Mouse (Mus musculus): ENCODE results near the gene Espn. TPM values are rescaled to one million over a fixed set of nuclear protein-coding genes. Genes with fewer than 3 reads are reported as not detected.

The Espn gene
- polyA plus RNA-seq, 1 experiment: 14.4 TPM

DNA sequence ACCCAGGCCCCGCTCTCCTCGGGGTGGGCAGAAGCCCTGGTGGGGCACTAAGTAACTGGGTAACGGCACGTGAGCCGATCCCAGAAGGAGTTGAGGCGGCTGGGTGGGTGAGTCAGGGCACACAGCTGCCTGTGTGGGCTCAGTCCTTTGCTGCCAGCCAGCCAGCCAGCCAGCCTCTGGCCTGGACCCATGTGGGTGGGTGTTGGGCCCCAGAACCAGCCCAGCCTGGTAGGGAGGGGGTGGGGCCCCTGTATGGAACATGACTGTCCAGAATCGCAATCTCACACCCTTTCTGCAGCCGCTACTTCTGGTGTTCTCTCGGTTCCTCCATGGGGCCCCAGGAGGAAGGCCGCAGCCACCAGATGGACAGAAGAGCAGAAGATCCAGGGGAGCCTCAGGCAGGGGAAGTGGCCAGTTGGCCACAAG lies 74.1 kb downstream of the Espn start:
- H3K4me3 ChIP-seq (replicated peaks): no peak overlapping the region
- H3K4me1 ChIP-seq: peaks cover 28% of the 10 kb centered on the region
- peaks cover 44% of the 10 kb centered on the region for H3K27me3 ChIP-seq (replicated peaks)
- H3K36me3 ChIP-seq (replicated peaks; ENCODE audit: low read length): no peaks in the 10 kb centered on the region
- TF ChIP-seq GATA1 (IDR thresholded peaks at IDR 0.05; ENCODE audit: borderline replicate concordance, low read length): no peak
- TF ChIP-seq FLI1 (IDR thresholded peaks at IDR 0.05; ENCODE audit: low read length): no peak
- H3K9me3 ChIP-seq: peaks cover 5% of the 10 kb centered on the region

- peaks cover 37% of the 10 kb centered on the region for H3K4me1 ChIP-seq
- H3K36me3 ChIP-seq (replicated peaks; ENCODE audit: low read length): no peaks in the 10 kb centered on the region
- peaks cover 5% of the 10 kb centered on the region for H3K9me3 ChIP-seq
- no peak overlapping the region for H3K4me3 ChIP-seq (replicated peaks)
- no peak for TF ChIP-seq FLI1 (IDR thresholded peaks at IDR 0.05; ENCODE audit: low read length)
- TF ChIP-seq GATA1 (IDR thresholded peaks at IDR 0.05; ENCODE audit: borderline replicate concordance, low read length): no peak
- peaks cover 41% of the 10 kb centered on the region for H3K27me3 ChIP-seq (replicated peaks)
Observed at GRCm38 (mm10) chr4:152077191-152077590, 75.0 kb downstream of the Espn start.

GRCm38 (mm10) chr4:152074548-152074947 lies 77.6 kb downstream of the Espn start:
- Histone ChIP-seq H3K9me3 (peaks cover 5% of the 10 kb centered on the region), H3K4me3 (replicated peaks) (no peak overlapping the region), H3K27me3 (replicated peaks) (peaks cover 41% of the 10 kb centered on the region), H3K36me3 (replicated peaks; ENCODE audit: low read length) (no peaks in the 10 kb centered on the region), H3K4me1 (peaks cover 63% of the 10 kb centered on the region)
- TF ChIP-seq GATA1 (IDR thresholded peaks at IDR 0.05; ENCODE audit: borderline replicate concordance, low read length): no peak
- TF ChIP-seq FLI1 (IDR thresholded peaks at IDR 0.05; ENCODE audit: low read length): no peak

GRCm38 (mm10) chr4:152073715-152074114 lies 78.5 kb downstream of the Espn start:
- H3K9me3 ChIP-seq: peaks cover 5% of the 10 kb centered on the region
- peaks cover 44% of the 10 kb centered on the region for H3K27me3 ChIP-seq (replicated peaks)
- peak overlapping the region; percentile 78 for H3K4me3 ChIP-seq (replicated peaks)
- TF ChIP-seq FLI1 (IDR thresholded peaks at IDR 0.05; ENCODE audit: low read length) (no peak), GATA1 (IDR thresholded peaks at IDR 0.05; ENCODE audit: borderline replicate concordance, low read length) (no peak)
- no peaks in the 10 kb centered on the region for H3K36me3 ChIP-seq (replicated peaks; ENCODE audit: low read length)
- H3K4me1 ChIP-seq: peaks cover 66% of the 10 kb centered on the region

GRCm38 (mm10) chr4:152072655-152073054 lies 79.5 kb downstream of the Espn start:
- Histone ChIP-seq H3K4me3 (replicated peaks) (peak overlapping the region; percentile 67), H3K36me3 (replicated peaks; ENCODE audit: low read length) (no peaks in the 10 kb centered on the region), H3K4me1 (peaks cover 55% of the 10 kb centered on the region), H3K27me3 (replicated peaks) (peaks cover 52% of the 10 kb centered on the region), H3K9me3 (peaks cover 5% of the 10 kb centered on the region)
- TF ChIP-seq FLI1 (IDR thresholded peaks at IDR 0.05; ENCODE audit: low read length): no peak
- TF ChIP-seq GATA1 (IDR thresholded peaks at IDR 0.05; ENCODE audit: borderline replicate concordance, low read length): no peak

DNA sequence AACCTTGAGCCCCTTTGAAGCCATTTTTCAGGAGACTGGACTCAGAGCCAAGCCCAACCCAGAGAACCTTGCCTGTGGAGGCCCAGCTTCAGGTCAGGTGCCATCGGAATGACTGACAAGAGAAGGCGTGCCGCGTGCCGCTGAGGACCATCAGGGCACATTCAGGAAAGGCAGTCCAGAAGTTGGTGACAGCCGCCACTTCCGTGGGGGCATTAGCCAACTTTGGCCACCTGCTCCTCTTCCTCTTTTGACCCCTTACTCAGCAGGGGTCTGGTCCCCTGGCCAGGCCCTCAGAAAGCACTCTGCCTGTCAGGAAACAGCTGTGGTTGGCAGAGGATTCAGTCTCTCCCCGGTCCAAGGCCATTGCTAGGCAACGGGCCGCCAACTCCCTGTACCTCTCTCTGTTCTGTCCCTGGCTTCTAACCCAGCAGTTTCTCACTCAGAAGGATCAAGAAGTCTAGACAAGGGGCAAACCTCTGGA lies 80.0 kb downstream of the Espn start, which contains the start of gene Plekhg5:
Gene Plekhg5 (plus strand): TSS at position 378 of the 481 bp plus-strand sequence.
- Histone ChIP-seq H3K27me3 (replicated peaks) (peaks cover 48% of the 10 kb centered on the region), H3K4me3 (replicated peaks) (peak within 1 kb of the TSS; percentile 78), H3K4me1 (peaks cover 55% of the 10 kb centered on the region), H3K9me3 (peaks cover 5% of the 10 kb centered on the region), H3K36me3 (replicated peaks; ENCODE audit: low read length) (no peaks in the 10 kb centered on the region)
- no peak for TF ChIP-seq FLI1 (IDR thresholded peaks at IDR 0.05; ENCODE audit: low read length)

DNA sequence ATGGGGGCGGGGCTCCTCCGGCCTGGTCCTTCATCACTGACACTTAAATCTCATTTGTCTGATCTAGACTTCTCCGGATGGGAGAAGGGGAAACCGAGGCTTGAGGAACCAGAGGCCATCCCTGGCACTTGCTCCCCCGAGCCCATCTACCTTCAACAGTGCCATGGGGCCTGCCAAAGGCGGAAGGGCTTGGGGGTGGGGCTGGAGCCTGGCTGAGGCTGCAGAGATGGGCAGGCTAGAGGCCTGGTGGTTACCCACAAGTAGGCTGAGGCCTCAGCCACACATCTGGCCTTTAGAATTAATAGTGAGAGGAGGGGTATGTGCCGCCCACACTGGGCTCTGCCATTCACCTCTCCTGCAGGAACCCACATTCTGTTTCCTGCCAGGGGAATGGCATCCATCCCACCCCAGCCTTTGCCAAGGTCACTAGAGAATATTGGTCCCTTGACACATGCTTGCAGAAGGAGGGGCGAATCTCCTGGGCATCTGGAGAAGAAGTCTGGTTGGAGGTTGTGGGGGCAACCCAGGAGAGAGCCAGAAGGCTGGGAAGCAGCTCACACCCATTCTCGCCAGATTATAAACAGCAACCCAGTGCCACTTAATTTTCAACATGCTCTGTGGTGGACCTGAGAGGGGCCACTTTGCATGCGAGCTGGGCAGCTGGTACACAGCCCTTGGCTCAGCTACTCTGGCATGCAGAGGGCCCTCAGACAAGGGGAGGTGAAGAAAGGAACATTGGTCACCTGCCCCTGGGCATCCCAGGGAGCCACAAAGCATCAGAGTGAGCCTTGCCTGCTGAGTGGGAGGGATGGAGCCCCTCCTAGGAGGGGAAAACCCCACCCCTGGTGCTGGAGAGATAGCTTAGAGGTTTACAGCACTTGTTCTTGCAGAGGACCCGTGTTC lies 81.4 kb downstream of the Espn start:
- H3K27me3 ChIP-seq (replicated peaks): peaks cover 35% of the 10 kb centered on the region
- peaks cover 56% of the 10 kb centered on the region for H3K4me1 ChIP-seq
- no peaks in the 10 kb centered on the region for H3K36me3 ChIP-seq (replicated peaks; ENCODE audit: low read length)
- H3K9me3 ChIP-seq: peaks cover 5% of the 10 kb centered on the region
- no peak overlapping the region for H3K4me3 ChIP-seq (replicated peaks)
- no peak for TF ChIP-seq GATA1 (IDR thresholded peaks at IDR 0.05; ENCODE audit: borderline replicate concordance, low read length)
- TF ChIP-seq FLI1 (IDR thresholded peaks at IDR 0.05; ENCODE audit: low read length): no peak

Other genes starting within 250 kb of the Espn start
- 22.6 and 28.7 TPM in 2 replicates for gene Dnajc11, start 218.7 kb downstream of the Espn start, polyA plus RNA-seq (2012; ENCODE audit: insufficient read depth, low replicate concordance)
- gene Thap3, start 163.4 kb downstream of the Espn start, polyA plus RNA-seq (2012; ENCODE audit: insufficient read depth, low replicate concordance): 27.3 and 48.0 TPM in 2 replicates
- 3.9 and 7.9 TPM in 2 replicates for gene Phf13, start 156.1 kb downstream of the Espn start, polyA plus RNA-seq (2012; ENCODE audit: insufficient read depth, low replicate concordance)
- gene Klhl21, start 143.6 kb downstream of the Espn start, polyA plus RNA-seq (2012; ENCODE audit: insufficient read depth, low replicate concordance): 4.4 and 7.1 TPM in 2 replicates
- 3.8 and 4.3 TPM in 2 replicates for gene Zbtb48, start 124.7 kb downstream of the Espn start, polyA plus RNA-seq (2012; ENCODE audit: insufficient read depth, low replicate concordance)
- 0.34 TPM in 1 of 2 replicates, not detected in the other for gene Tas1r1, start 113.8 kb downstream of the Espn start, polyA plus RNA-seq (2012; ENCODE audit: insufficient read depth, low replicate concordance)
- 7.7 and 25.0 TPM in 2 replicates for gene Nol9, start 113.0 kb downstream of the Espn start, polyA plus RNA-seq (2012; ENCODE audit: insufficient read depth, low replicate concordance)
- gene Plekhg5, start 79.9 kb downstream of the Espn start, polyA plus RNA-seq (2012; ENCODE audit: insufficient read depth, low replicate concordance): 3.6 and 5.5 TPM in 2 replicates
- 0.56 TPM in 1 of 2 replicates, not detected in the other for gene Tnfrsf25, start 36.4 kb downstream of the Espn start, polyA plus RNA-seq (2012; ENCODE audit: insufficient read depth, low replicate concordance)
- not detected in 2 replicates for gene Hes2, start 6.5 kb upstream of the Espn start, polyA plus RNA-seq (2012; ENCODE audit: insufficient read depth, low replicate concordance)
- 103 and 107 TPM in 2 replicates for gene Acot7, start 25.8 kb upstream of the Espn start, polyA plus RNA-seq (2012; ENCODE audit: insufficient read depth, low replicate concordance)
- gene Gpr153, start 121.9 kb upstream of the Espn start, polyA plus RNA-seq (2012; ENCODE audit: insufficient read depth, low replicate concordance): 0.11 TPM in 1 of 2 replicates, not detected in the other
- not detected in 2 replicates for gene Hes3, start 139.3 kb upstream of the Espn start, polyA plus RNA-seq (2012; ENCODE audit: insufficient read depth, low replicate concordance)
- gene Icmt, start 144.9 kb upstream of the Espn start, polyA plus RNA-seq (2012; ENCODE audit: insufficient read depth, low replicate concordance): 5.8 and 20.7 TPM in 2 replicates
- gene Rnf207, start 166.6 kb upstream of the Espn start, polyA plus RNA-seq (2012; ENCODE audit: insufficient read depth, low replicate concordance): 1.8 and 3.8 TPM in 2 replicates
- 2.6 and 82.5 TPM in 2 replicates for gene Rpl22, start 173.4 kb upstream of the Espn start, polyA plus RNA-seq (2012; ENCODE audit: insufficient read depth, low replicate concordance)
- gene Chd5, start 186.3 kb upstream of the Espn start, polyA plus RNA-seq (2012; ENCODE audit: insufficient read depth, low replicate concordance): 1.7 and 4.2 TPM in 2 replicates

Measured in megakaryocyte, embryonic 14.5 days (primary cell).